Mouse (Mus musculus) layer of hippocampus, adult 8-10 months (tissue): ENCODE measurements around the gene Lrrc25. TPM values are rescaled to one million over a fixed set of nuclear protein-coding genes. Genes with fewer than 3 reads are reported as not detected.

ENCODE experiments used
- DNase-seq, 2 experiments: peaks; one replicate each; pipeline ENCODE4 v3.0.0; 2022; ENCODE audit warnings: low spot score in 2 of 2
- total RNA-seq, 4 experiments: library from RNA; stranded (reverse); gene quantifications; 2 replicates each; pipeline ENCODE4 v1.2.4; 2022

The Lrrc25 gene
- total RNA-seq, 4 experiments from 2014 or later, result 0.24 to 1.6 (median 1.1) TPM

GRCm38 (mm10) chr8:70598722-70599121, 17.2 kb upstream of the Lrrc25 start:
- DNase-seq, result no peak

- no peak for DNase-seq
These were observed 16.3 kb upstream of the Lrrc25 start for GRCm38 (mm10) chr8:70599507-70600290.

GRCm38 (mm10) chr8:70600473-70601270, 15.3 kb upstream of the Lrrc25 start:
- no peak for DNase-seq

- peak; percentile 80 to 81 for DNase-seq
These were observed 14.7 kb upstream of the Lrrc25 start for GRCm38 (mm10) chr8:70601271-70601649.

- no peak for DNase-seq
These were observed 13.7 kb upstream of the Lrrc25 start for GRCm38 (mm10) chr8:70602139-70602811.

GRCm38 (mm10) chr8:70604558-70604957, 11.4 kb upstream of the Lrrc25 start:
- DNase-seq, result no peak

GRCm38 (mm10) chr8:70605871-70606779, 9.8 kb upstream of the Lrrc25 start:
- DNase-seq, result no peak

GRCm38 (mm10) chr8:70606780-70607602, 9.0 kb upstream of the Lrrc25 start:
- DNase-seq, result no peak

GRCm38 (mm10) chr8:70607603-70607897, 8.4 kb upstream of the Lrrc25 start:
- DNase-seq, result no peak

GRCm38 (mm10) chr8:70607898-70608748, 7.8 kb upstream of the Lrrc25 start:
- DNase-seq, result no peak

GRCm38 (mm10) chr8:70608749-70609367, 7.1 kb upstream of the Lrrc25 start, which contains the start of gene Ssbp4:
Gene Ssbp4 (minus strand): TSS chr8:70608872.
- DNase-seq, result no peak

GRCm38 (mm10) chr8:70609368-70609848, 6.5 kb upstream of the Lrrc25 start:
- no peak for DNase-seq

GRCm38 (mm10) chr8:70609849-70610795, 5.8 kb upstream of the Lrrc25 start:
- peak; percentile 82 to 85 for DNase-seq

- peak in 1 of 2 experiments; percentile 78 for DNase-seq
These were observed 4.9 kb upstream of the Lrrc25 start for GRCm38 (mm10) chr8:70610796-70611771.

GRCm38 (mm10) chr8:70611849-70612248, 4.1 kb upstream of the Lrrc25 start:
- DNase-seq, result peak in 1 of 2 experiments; percentile 86

GRCm38 (mm10) chr8:70613763-70614162, 2.2 kb upstream of the Lrrc25 start:
- DNase-seq, result no peak
